Mouse (Mus musculus) hindbrain, postnatal 0 days (tissue): Measurements from ENCODE around the gene Tomm20. TPM values are rescaled to one million over a fixed set of nuclear protein-coding genes. Genes with fewer than 3 reads are reported as not detected.

Experiments
- ATAC-seq: fragments of 200-750 bp; cut with Nextera tagmentation; 2 replicates; pipeline ENCODE4 v1.8.0; 2017; ENCODE audit warnings: mild to moderate bottlenecking, moderate TSS enrichment, moderate library complexity
- DNase-seq: peaks from one replicate; pipeline ENCODE4 v3.0.0-alpha.2; 2015; ENCODE audit warnings: low spot score
- H3K27ac ChIP-seq: fragments of 300-500 bp; sonication (generic); 2 replicates; pipeline ENCODE4 v1.5.1; 2014; ENCODE audit warnings: mild to moderate bottlenecking
- H3K27me3 ChIP-seq: fragments of 300-500 bp; sonication (generic); 2 replicates; pipeline ENCODE4 v1.6.1; 2014; ENCODE audit warnings: low read length, mixed read lengths; ENCODE audit not compliant: insufficient read depth
- H3K36me3 ChIP-seq: fragments of 300-500 bp; sonication (generic); 2 replicates; pipeline ENCODE4 v1.6.1; 2014; ENCODE audit warnings: low read length, mixed read lengths; ENCODE audit not compliant: insufficient read depth
- H3K4me1 ChIP-seq: fragments of 300-500 bp; sonication (generic); 2 replicates; pipeline ENCODE4 v1.6.1; 2014; ENCODE audit warnings: antibody characterized with exemption, low read length, mixed read lengths; ENCODE audit not compliant: insufficient read depth
- H3K4me2 ChIP-seq: fragments of 300-500 bp; sonication (generic); 2 replicates; pipeline ENCODE4 v1.6.1; 2014; ENCODE audit warnings: low read depth, mild to moderate bottlenecking, low read length, moderate library complexity, mixed read lengths
- H3K4me3 ChIP-seq: fragments of 300-500 bp; sonication (generic); 2 replicates; pipeline ENCODE4 v1.5.1; 2014; ENCODE audit warnings: low read length
- H3K9ac ChIP-seq: fragments of 300-500 bp; sonication (generic); replicated peaks from 2 replicates; pipeline ENCODE4 v1.6.1; 2014; ENCODE audit warnings: mild to moderate bottlenecking, low read length, moderate library complexity, mixed read lengths
- H3K9me3 ChIP-seq: fragments of 300-500 bp; sonication (generic); 2 replicates; pipeline ENCODE4 v1.6.1; 2016; ENCODE audit warnings: low read length, mixed read lengths
- CTCF ChIP-seq: IDR thresholded peaks from 2 replicates; pipeline ENCODE4 v1.5.1; 2016; ENCODE audit warnings: antibody characterized with exemption, control low read depth, low read depth
- WGBS: fragments of 180-500 bp; shearing (Covaris S2); extraction: QIAGEN DNeasy Blood & Tissue Kit; methylation state at CpG from one replicate; pipeline ENCODE4 v1.1.7; 2014; 5-methylcytosine and 5-hydroxymethylcytosine counted together
- polyA plus RNA-seq: library from polyadenylated mRNA; unstranded; fragments of >200 nt; fragmentation: Nextera tagmentation; extraction: Ambion mirVana; gene quantifications from 2 replicates; pipeline ENCODE4 v1.2.1, GENCODE M21; 2015
- total RNA-seq: library from RNA; depleted of rRNA; stranded (reverse); fragments of >200 nt; gene quantifications from 2 replicates; pipeline ENCODE4 v1.2.3, GENCODE M21; 2014

Tomm20 gene
- total and polyA plus RNA-seq, 2 experiments from 2014 or later = 141 to 232 TPM

DNA sequence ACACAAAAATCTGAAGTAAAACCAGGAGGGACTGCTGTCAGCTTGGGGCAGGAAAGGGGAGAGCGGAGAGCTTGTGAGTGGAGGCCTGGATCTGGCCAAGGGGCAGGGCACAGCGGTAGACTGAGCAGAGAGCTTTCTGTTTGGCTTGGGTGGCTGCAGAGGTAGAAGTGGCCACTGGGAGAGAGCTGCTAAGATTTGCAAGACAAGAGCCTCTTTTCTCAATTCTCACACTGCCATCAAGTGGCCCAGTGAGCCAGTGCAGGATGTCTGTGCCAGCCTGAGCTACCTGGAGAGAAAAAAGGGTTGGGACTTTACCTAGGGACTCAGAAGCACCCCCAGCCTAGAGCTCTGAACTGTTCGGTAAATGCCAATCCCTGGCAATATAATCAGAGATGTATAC, 24.8 kb downstream of the Tomm20 start:
- Histone ChIP-seq H3K4me2 (no peak overlapping the region), H3K4me3 (no peak overlapping the region), H3K27ac (peak overlapping the region; percentile 15; the same call in 1 of the 2 replicates), H3K9ac (no peak overlapping the region), H3K9me3 (no peaks in the 10 kb centered on the region), H3K36me3 (no peaks in the 10 kb centered on the region), H3K27me3 (no peaks in the 10 kb centered on the region), H3K4me1 (no peaks in the 10 kb centered on the region)
- 17% methylated on average over 3 of the region's 3 CpGs for WGBS
- peak; percentile 91 for DNase-seq
- peak; percentile 91 for ATAC-seq
- TF ChIP-seq CTCF = peak; percentile 97

DNA sequence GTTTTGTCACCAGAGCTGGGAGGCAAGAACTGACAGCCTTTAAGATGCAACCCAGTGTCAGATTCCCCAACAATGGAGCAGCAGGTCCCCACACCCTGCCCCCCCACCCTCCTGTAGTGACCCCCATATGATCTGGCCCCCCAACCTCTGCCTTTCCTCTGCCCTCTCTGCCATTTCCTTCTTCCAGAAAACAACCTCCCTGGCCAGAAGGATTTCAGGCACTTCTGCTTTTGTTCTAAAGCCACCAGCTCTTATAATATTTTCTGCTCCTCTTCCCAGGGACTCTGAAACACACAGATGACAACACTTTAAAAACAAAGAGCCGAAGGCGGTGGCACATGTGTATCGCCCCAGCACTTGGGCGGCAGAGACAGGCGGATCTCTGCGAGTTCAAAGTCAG, 25.3 kb downstream of the Tomm20 start:
- no peaks in the 10 kb centered on the region for H3K36me3 ChIP-seq
- H3K9me3 ChIP-seq = no peaks in the 10 kb centered on the region
- peak overlapping the region; percentile 15; the same call in 1 of the 2 replicates for H3K27ac ChIP-seq
- no peak for TF ChIP-seq CTCF
- no peak overlapping the region for H3K4me2 ChIP-seq
- no peaks in the 10 kb centered on the region for H3K4me1 ChIP-seq
- H3K27me3 ChIP-seq = no peaks in the 10 kb centered on the region
- no peak overlapping the region for H3K9ac ChIP-seq
- 81% methylated on average over 6 of the region's 6 CpGs for WGBS
- no peak for ATAC-seq
- no peak overlapping the region for H3K4me3 ChIP-seq
- DNase-seq = no peak

DNA sequence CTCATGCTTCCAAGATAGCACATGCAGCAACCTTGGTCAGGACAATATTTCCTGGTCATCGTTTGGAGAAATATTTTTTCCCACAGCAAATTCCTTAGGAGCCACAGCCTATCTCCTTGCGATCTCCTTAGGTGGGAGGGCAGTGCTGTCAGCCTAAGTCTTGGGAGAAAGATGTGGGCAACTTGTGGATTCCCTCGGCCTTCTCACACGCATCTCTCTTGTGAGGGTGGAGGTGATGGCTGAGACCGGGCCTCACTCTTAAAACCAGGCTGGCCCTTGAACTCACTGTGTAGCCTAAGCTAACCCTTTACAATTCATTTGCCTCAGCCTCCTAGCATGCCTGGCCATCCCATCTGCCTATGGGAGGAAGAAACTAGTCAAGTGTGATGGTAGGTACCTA, 25.9 kb downstream of the Tomm20 start:
- ATAC-seq = no peak
- no peaks in the 10 kb centered on the region for H3K27me3 ChIP-seq
- DNase-seq = no peak
- H3K4me1 ChIP-seq = peaks cover 4% of the 10 kb centered on the region; the same call in 1 of the 2 replicates
- TF ChIP-seq CTCF = no peak
- no peak overlapping the region for H3K4me2 ChIP-seq
- no peak overlapping the region for H3K27ac ChIP-seq
- H3K9ac ChIP-seq = no peak overlapping the region
- H3K4me3 ChIP-seq = no peak overlapping the region
- WGBS = 87% methylated on average over 5 of the region's 5 CpGs
- no peaks in the 10 kb centered on the region for H3K9me3 ChIP-seq
- H3K36me3 ChIP-seq = no peaks in the 10 kb centered on the region

DNA sequence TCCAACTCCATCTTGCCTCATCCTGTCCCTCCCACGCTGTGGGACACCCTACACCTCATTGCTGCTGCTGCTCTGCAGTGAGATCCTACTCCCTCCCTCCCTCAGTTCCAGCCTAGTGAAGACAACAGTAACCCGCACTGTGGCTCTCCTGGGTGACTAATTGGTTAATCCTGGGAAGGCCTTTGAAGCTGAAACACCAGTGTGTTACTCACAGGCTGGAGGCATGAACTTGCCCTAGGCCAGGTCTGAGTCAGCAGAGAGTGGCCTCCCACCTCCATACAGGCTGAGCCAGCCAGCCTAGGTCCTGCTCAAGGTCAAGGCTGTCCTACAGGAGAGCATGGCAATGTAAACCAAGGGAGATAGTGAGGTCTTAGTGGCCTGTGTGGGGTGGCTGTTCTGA, 26.4 kb downstream of the Tomm20 start:
- Histone ChIP-seq H3K9me3 (no peaks in the 10 kb centered on the region), H3K4me3 (no peak overlapping the region), H3K4me1 (peaks cover 9% of the 10 kb centered on the region; the same call in 1 of the 2 replicates), H3K4me2 (no peak overlapping the region), H3K27ac (no peak overlapping the region), H3K36me3 (no peaks in the 10 kb centered on the region), H3K9ac (no peak overlapping the region), H3K27me3 (no peaks in the 10 kb centered on the region)
- DNase-seq (no peak), ATAC-seq (no peak)
- no peak for TF ChIP-seq CTCF
- 83% methylated on average over 2 of the region's 2 CpGs for whole genome bisulfite sequencing

DNA sequence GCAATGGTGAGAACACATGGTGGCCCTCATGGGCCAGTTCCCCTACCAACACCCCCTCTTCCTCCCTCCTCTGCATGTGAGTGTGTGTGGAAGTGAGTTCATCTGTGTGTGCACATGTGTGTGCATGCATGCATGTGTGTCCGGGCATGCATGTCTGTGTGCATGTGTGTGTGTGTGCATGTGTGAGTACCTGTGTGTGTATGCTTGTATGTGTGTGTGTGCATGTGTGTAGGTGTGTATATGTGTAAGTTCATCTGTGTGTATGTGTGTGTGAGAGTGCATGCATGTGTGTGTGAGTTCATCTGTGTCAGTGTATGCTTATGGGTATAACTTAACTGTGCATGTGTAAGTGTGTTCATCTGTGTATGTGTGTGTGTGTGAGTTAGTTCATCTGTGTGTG, 27.3 kb downstream of the Tomm20 start:
- Histone ChIP-seq H3K4me1 (peaks cover 11% of the 10 kb centered on the region), H3K4me3 (no peak overlapping the region), H3K4me2 (no peak overlapping the region), H3K36me3 (no peaks in the 10 kb centered on the region), H3K27me3 (no peaks in the 10 kb centered on the region), H3K27ac (no peak overlapping the region), H3K9ac (no peak overlapping the region), H3K9me3 (no peaks in the 10 kb centered on the region)
- TF ChIP-seq CTCF = no peak
- 100% methylated on average over 1 of the region's 1 CpGs for WGBS
- ATAC-seq = no peak
- no peak for DNase-seq

DNA sequence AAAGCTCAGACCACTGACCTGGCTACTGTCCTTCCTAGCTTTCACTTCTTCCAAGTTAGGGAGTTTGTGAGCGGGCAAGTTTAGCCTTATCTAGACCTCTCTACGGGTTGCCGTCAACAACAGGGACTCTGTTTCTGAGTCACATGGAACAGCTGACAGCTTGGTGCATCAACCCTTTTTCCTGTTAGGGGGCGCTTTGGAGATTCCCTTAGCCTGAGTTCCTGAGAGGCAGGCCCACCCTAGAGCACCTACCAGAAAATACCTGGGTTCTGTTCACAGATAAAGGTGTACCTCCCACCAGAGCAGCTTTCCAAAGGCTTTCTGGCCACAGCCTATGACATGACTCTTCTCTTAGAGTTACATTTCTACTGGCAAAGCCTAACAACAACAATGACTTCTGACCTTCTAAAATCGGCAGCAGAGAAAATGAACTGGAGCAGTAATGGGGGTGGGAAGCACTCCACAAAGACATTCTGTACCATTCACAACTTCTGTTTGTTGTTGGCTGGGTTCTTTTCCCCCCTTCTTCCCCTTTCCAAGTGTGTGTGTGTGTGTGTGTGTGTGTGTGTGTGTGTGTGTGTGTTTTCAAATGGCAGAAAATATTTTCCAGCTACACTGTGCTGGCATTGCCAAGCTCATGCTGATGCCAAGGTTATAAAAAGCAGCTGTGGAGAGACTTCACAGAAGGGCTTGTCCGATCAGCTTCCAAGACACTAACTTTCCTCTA, 28.3 kb downstream of the Tomm20 start:
- Histone ChIP-seq H3K4me3 (no peak overlapping the region), H3K9me3 (no peaks in the 10 kb centered on the region), H3K27me3 (no peaks in the 10 kb centered on the region), H3K36me3 (no peaks in the 10 kb centered on the region), H3K4me1 (peaks cover 18% of the 10 kb centered on the region), H3K27ac (no peak overlapping the region), H3K9ac (no peak overlapping the region), H3K4me2 (no peak overlapping the region)
- 57% methylated on average over 6 of the region's 6 CpGs for WGBS
- ATAC-seq = no peak
- peak; percentile 39; the same call in 1 of the 2 replicates for TF ChIP-seq CTCF
- no peak for DNase-seq

DNA sequence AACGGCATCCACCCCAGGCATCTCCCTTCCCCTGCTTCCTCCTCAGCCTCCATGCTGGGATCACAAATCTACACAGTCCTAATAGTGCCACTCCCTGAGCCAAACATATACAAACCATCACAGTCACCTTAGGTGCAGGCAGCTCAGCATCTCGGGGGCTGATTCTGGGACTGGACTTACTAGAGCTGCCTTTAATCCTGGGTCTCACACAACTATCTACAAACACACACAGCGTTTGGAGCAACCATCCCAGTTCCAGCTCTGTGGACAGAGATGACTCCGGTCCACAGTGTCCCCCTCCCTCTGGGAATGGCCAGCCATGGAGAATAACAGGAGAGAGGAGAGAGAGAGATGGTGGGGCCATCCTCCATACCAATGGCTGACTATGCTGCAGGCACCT, 29.0 kb downstream of the Tomm20 start:
- Histone ChIP-seq H3K27ac (no peak overlapping the region), H3K4me2 (no peak overlapping the region), H3K9ac (no peak overlapping the region), H3K27me3 (no peaks in the 10 kb centered on the region), H3K4me3 (no peak overlapping the region), H3K4me1 (peaks cover 18% of the 10 kb centered on the region), H3K9me3 (no peaks in the 10 kb centered on the region), H3K36me3 (no peaks in the 10 kb centered on the region)
- 86% methylated on average over 4 of the region's 4 CpGs for WGBS
- no peak for TF ChIP-seq CTCF
- DNase-seq (no peak), ATAC-seq (no peak)
